Mouse (Mus musculus) testis, adult 2 months (tissue): ENCODE measurements around the gene Krt71. TPM values are rescaled to one million over a fixed set of nuclear protein-coding genes. Genes with fewer than 3 reads are reported as not detected.

Experiments used
- H3K27ac ChIP-seq: fragments of 200-500 bp; 2 replicates; pipeline ENCODE4 v1.5.1; 2012; ENCODE audit warnings: low read depth, low read length; ENCODE audit not compliant: control insufficient read depth, insufficient read depth
- H3K27me3 ChIP-seq: fragments of 200-500 bp; 2 replicates; pipeline ENCODE4 v1.6.1; 2012; ENCODE audit warnings: mild to moderate bottlenecking, low read length, moderate library complexity; ENCODE audit not compliant: control insufficient read depth, insufficient read depth
- H3K36me3 ChIP-seq: fragments of 200-500 bp; 2 replicates; pipeline ENCODE4 v1.6.1; 2012; ENCODE audit warnings: mild to moderate bottlenecking, low read length; ENCODE audit not compliant: control insufficient read depth, insufficient read depth
- H3K4me1 ChIP-seq: fragments of 200-500 bp; 2 replicates; pipeline ENCODE4 v1.6.1; 2012; ENCODE audit warnings: low read length; ENCODE audit not compliant: control insufficient read depth, insufficient read depth
- H3K4me3 ChIP-seq: fragments of 200-500 bp; 2 replicates; pipeline ENCODE4 v1.5.1; 2012; ENCODE audit warnings: low read depth, mild to moderate bottlenecking, low read length, moderate library complexity, mixed read lengths; ENCODE audit not compliant: control insufficient read depth
- CTCF ChIP-seq: fragments of 200-500 bp; IDR thresholded peaks from 2 replicates; pipeline ENCODE4 v1.5.1; 2012; ENCODE audit warnings: low read depth, mild to moderate bottlenecking, inconsistent platforms, low read length, moderate library complexity; ENCODE audit not compliant: control insufficient read depth, insufficient read depth, insufficient replicate concordance
- POLR2A ChIP-seq: fragments of 200-500 bp; IDR thresholded peaks from 2 replicates; pipeline ENCODE4 v1.6.1; 2012; ENCODE audit warnings: low read depth, mild to moderate bottlenecking, inconsistent platforms, low read length, moderate library complexity; ENCODE audit not compliant: control insufficient read depth
- polyA plus RNA-seq: library from polyadenylated mRNA; depleted of rRNA; stranded (reverse); fragments of >200 nt; gene quantifications from 2 replicates; pipeline ENCODE4 v1.2.3, GENCODE M21; 2012; rRNA removed

Krt71 gene
- not detected in 2 replicates for polyA plus RNA-seq

- no peak within 1 kb of the TSS for H3K4me3 ChIP-seq
- no peaks in the 10 kb centered on the region; the same call in 1 of the 2 replicates for H3K4me1 ChIP-seq
- no peak for TF ChIP-seq POLR2A
- TF ChIP-seq CTCF, result no peak
- H3K27me3 ChIP-seq, result no peaks in the 10 kb centered on the region
- H3K36me3 ChIP-seq, result no peaks in the 10 kb centered on the region
- no peak within 1 kb of the TSS for H3K27ac ChIP-seq
Observed at GRCm38 (mm10) chr15:101742711-101743110, at the start of gene Krt71. Gene Krt71, minus strand, starts transcription at chr15:101743109.

- Histone ChIP-seq H3K27me3 (no peaks in the 10 kb centered on the region), H3K36me3 (no peaks in the 10 kb centered on the region), H3K4me3 (no peak overlapping the region), H3K27ac (no peak overlapping the region), H3K4me1 (no peaks in the 10 kb centered on the region; the same call in 1 of the 2 replicates)
- TF ChIP-seq POLR2A, result no peak
- no peak for TF ChIP-seq CTCF
Observed at GRCm38 (mm10) chr15:101790867-101791266, 48.0 kb upstream of the Krt71 start.

GRCm38 (mm10) chr15:101786360-101786759 is 43.5 kb upstream of the Krt71 start, which contains the start of gene Krt72:
Gene Krt72, minus strand, starts transcription at chr15:101786460.
- no peaks in the 10 kb centered on the region for H3K27me3 ChIP-seq
- H3K4me3 ChIP-seq, result no peak within 1 kb of the TSS
- TF ChIP-seq POLR2A (no peak), CTCF (no peak)
- no peak within 1 kb of the TSS for H3K27ac ChIP-seq
- no peaks in the 10 kb centered on the region; the same call in 1 of the 2 replicates for H3K4me1 ChIP-seq
- H3K36me3 ChIP-seq, result no peaks in the 10 kb centered on the region

GRCm38 (mm10) chr15:101773420-101773819 is 30.5 kb upstream of the Krt71 start:
- Histone ChIP-seq H3K27me3 (no peaks in the 10 kb centered on the region), H3K4me3 (no peak overlapping the region), H3K36me3 (no peaks in the 10 kb centered on the region), H3K27ac (no peak overlapping the region), H3K4me1 (no peaks in the 10 kb centered on the region)
- no peak for TF ChIP-seq CTCF
- TF ChIP-seq POLR2A, result no peak

GRCm38 (mm10) chr15:101772711-101773081 is 29.8 kb upstream of the Krt71 start:
- Histone ChIP-seq H3K27ac (no peak overlapping the region), H3K4me1 (no peaks in the 10 kb centered on the region), H3K27me3 (no peaks in the 10 kb centered on the region), H3K36me3 (no peaks in the 10 kb centered on the region), H3K4me3 (no peak overlapping the region)
- TF ChIP-seq CTCF (peak; percentile 89; the same call in 1 of the 2 replicates), POLR2A (no peak)

GRCm38 (mm10) chr15:101772080-101772710 is 29.3 kb upstream of the Krt71 start:
- H3K4me1 ChIP-seq, result no peaks in the 10 kb centered on the region
- H3K27me3 ChIP-seq, result no peaks in the 10 kb centered on the region
- H3K27ac ChIP-seq, result no peak overlapping the region
- no peak for TF ChIP-seq POLR2A
- TF ChIP-seq CTCF, result peak; percentile 16; the same call in 1 of the 2 replicates
- no peaks in the 10 kb centered on the region for H3K36me3 ChIP-seq
- H3K4me3 ChIP-seq, result no peak overlapping the region

GRCm38 (mm10) chr15:101770226-101770625 is 27.3 kb upstream of the Krt71 start:
- no peak overlapping the region for H3K27ac ChIP-seq
- H3K36me3 ChIP-seq, result no peaks in the 10 kb centered on the region
- H3K27me3 ChIP-seq, result no peaks in the 10 kb centered on the region
- TF ChIP-seq POLR2A, result no peak
- no peak for TF ChIP-seq CTCF
- H3K4me3 ChIP-seq, result no peak overlapping the region
- H3K4me1 ChIP-seq, result no peaks in the 10 kb centered on the region
